Mouse (Mus musculus) brain, adult 2 months (tissue): ENCODE data around the gene Uspl1.
"Not testable (repeated sequence)": the region's sequence is repeated elsewhere in the genome, so short reads cannot be mapped to it uniquely, and the experiment has no call there.

Experiments
- DNase-seq: peaks from one replicate; pipeline ENCODE4 v3.0.0; 2011; ENCODE audit warnings: low read depth, low spot score

Gene Uspl1

DNA sequence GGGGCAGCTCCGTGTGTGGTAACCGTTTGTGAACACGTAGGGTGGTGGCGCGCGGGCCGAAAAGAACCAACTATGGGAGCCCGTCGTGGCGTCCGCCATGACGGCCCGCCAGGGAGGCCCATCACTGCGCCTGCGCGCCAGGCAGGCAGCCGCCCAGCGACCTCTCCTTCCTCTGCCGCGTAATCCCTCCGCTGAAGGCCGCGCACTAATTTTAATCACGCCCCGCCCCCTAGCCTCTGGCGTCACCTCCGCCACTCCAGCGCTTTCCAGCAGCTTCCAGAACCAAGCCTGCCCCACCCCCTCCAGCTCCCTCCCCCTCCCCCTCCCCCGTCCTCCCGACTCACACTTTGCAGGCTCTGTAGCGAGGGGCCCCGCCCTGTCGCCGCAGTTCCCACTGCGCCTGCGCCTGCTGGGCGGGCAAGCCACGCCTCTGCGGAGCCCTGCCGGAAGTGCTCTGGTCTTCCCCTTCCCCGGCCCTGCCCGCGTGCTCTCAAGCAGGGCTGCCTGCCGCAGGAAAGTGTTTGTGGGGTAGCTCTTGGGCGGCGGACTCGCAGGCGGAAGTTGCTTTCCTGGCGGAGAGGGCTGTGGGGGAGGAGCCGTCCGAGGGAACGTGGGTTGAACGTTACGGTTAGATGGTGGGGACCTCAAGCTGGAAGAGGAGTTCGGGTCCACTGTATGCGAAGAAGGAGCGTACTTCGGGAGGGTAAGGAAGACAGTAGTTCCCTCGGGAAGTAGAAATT is at the start of gene Uspl1, which contains the start of gene Hmgb1:
Gene Uspl1, plus strand, starts transcription at position 247 of the 740 bp plus-strand sequence.
Gene Hmgb1, minus strand, starts transcription at position 386 of the 740 bp plus-strand sequence.
- DNase-seq, result peak; percentile 100

DNA sequence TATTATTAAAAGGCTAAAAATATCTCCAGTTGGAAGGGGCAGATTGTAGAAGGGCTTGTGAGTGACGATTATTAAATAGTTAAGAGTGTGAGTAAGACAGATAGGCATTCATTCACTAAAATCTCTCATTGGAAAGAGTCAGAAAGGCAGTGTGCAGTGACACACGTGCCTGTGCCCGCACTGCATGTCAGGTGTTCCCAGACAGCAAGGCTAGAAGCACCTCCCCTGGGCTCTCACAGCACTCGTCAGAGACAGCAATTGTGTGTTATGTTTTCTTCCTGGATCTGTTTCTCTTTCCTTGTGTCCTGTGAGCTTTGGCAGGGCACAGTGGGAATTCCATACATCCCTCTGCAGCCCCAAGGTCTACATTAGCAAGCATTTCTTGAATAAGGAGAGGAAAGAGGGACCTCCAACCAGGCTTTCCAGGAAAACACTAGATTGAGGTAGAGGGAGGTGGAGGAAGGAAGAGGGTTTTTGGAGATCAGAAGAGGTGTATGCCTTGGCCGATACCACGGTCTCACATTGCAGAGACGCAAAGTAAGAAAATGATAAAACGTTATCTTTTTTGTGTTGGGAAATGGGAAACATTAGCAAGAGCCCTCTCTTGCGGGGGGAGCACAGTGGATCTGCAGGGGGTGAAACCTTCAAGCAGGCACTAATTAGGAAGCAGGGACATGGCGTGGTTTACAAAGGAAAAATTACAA is 49.2 kb upstream of the Uspl1 start:
- peak; percentile 17 for DNase-seq

DNA sequence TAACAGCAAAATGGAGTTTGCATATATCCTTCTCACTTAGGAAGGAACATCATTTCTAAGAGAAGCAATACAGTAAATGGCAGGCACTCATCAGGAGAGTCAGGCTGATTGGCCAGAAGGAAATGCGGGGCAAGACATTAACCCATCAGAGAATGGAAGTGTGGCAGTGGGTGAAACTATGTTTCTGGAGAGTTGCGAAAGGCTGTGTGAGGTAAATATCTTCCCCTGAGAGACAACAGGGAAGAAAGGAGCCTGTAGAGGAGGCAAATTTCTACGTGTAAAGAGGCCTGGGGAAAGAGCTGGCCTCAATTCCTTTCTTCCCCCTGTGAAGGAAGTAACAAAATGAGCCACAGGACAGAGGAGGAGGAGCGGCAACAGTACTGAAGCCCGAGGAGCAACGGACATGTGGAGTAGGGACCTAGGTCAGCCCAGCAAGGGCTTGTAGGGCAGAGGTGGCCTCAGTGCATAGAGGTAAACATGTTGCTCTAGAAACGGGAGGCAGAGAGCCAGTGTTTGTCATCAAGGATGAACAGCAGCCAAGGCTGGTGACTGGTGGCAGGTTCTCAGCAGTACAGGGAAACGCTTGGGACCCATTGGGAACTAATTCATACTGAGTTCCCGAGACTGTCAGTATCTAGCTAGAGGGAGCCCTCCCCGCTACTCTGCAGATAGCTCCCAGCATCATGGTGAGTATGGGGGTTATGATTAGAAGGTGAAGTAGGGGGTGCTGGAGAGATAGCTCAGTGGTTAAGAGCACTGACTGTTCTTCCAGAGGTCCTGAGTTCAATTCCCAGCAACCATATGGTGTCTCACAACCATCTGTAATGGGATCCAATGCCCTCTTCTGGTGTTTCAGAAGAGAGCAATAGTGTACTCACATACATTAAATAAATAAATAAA is 48.4 kb upstream of the Uspl1 start:
- no peak for DNase-seq

DNA sequence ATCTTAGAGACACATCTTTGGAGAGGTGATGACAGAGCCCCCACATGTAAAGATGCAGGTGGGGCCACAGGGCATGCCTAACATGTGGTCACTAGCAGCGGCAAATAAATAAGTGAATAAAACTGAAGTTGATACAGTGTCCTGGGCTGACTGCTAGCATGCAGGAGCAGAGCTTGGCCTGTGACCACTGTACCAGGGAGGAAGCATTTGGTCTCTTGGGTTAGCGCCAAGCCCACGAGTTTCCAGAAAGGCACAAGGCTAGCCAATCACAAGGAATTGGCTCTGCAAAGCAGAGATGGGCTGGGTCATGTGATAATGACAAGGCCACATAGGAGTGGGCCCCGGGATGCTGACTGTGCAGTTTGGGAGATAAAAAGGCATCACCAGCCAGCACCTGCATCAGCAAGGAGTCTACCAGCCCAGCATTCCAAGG is 47.2 kb upstream of the Uspl1 start:
- DNase-seq, result peak; percentile 55

GRCm38 (mm10) chr5:149137447-149137846 is 46.7 kb upstream of the Uspl1 start:
- no peak for DNase-seq

- DNase-seq, result not testable (repeated sequence)
These were observed 46.1 kb upstream of the Uspl1 start for GRCm38 (mm10) chr5:149138087-149138486.

GRCm38 (mm10) chr5:149140336-149140735 is 43.8 kb upstream of the Uspl1 start:
- DNase-seq, result no peak

DNA sequence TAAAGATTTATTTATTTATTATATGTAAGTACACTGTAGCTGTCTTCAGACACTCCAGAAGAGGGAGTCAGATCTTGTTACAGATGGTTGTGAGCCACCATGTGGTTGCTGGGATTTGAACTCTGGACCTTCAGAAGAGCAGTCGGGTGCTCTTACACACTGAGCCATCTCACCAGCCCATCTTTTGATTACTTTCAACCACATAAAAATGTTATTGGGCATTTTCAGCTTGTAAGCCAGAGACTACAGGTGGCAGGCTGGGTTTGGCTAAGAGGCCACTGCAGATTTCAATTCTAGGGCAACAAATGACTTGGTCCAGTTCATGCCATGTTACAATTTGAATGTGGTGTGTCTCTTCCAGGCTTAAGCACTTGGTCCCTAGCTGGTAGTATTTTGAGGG is 43.0 kb upstream of the Uspl1 start:
- not testable (repeated sequence) for DNase-seq

GRCm38 (mm10) chr5:149143766-149144375 is 40.3 kb upstream of the Uspl1 start:
- peak; percentile 92 for DNase-seq

DNA sequence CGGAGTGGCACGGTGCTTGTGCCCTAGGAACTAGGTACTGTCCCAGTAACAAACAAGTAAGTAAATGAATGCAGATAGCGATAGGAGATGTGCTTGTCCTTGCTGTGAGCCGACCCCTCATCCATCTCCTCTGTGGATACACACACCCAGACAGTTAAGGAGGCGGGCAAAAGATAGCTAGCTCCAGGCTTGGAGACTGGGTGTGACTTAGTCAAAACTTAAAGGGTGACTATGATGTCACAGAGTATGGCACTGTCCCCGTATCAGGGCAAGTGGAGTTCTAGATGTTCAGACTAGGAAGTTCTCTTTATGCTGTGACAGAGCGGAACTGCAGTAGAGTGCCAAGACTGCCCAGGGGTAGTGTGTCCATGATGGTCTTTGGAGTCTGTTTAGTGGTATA is 37.5 kb upstream of the Uspl1 start:
- no peak for DNase-seq

- no peak for DNase-seq
These were observed 36.7 kb upstream of the Uspl1 start for GRCm38 (mm10) chr5:149147386-149148000.

DNA sequence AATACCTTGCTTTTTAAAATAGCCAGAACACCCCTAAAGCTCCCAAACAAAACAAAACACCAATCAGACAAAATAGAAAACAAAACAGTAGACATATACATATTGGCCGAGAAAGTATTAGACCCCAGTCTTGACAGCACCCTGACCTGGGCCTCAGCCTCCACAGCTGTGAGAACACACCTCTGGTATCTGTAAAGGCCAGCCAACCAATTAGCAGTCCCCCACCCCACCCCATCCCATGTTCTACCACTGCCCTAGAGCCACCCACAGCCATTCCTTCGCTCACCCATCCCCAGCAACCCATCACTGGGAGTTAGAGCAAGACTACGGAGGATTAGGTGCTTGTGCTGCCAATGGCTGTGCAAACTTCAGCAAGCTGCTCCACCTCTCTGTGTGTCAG is 33.3 kb upstream of the Uspl1 start:
- DNase-seq, result no peak

DNA sequence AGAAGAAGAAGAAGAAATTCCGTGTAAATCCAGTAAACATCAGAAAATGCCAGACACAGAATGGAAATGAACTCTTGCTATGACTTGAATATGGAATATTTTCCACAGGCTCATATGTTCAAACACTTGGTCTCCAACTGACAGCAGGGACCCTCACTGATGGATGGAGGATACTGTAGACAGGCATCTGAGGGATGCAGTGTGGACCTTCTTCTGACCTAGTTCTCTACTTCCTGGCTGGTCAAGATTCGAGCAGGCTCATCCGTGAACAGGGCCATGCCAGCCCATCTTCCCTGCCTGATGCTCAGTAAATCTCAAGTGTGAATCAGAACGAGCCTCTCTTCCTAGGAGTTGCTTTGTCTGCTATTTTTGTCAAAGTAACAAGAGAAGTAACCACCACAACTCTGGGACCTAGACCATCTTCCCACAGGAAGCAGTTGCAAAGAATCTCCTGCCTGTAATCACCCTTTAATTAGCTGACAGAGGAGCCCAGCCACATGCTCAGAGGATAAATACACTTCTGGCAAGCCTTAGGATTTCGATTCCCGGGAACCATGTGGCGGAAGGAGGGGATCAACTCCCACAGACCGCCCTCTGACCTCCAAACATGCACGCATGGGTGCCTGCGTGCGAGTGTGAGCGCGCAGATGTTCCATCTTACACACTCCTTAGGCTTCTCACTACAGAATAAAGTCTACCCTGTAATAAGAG is 31.9 kb upstream of the Uspl1 start:
- peak; percentile 49 for DNase-seq

- peak; percentile 75 for DNase-seq
These were observed 31.4 kb upstream of the Uspl1 start for GRCm38 (mm10) chr5:149152774-149153155.

DNA sequence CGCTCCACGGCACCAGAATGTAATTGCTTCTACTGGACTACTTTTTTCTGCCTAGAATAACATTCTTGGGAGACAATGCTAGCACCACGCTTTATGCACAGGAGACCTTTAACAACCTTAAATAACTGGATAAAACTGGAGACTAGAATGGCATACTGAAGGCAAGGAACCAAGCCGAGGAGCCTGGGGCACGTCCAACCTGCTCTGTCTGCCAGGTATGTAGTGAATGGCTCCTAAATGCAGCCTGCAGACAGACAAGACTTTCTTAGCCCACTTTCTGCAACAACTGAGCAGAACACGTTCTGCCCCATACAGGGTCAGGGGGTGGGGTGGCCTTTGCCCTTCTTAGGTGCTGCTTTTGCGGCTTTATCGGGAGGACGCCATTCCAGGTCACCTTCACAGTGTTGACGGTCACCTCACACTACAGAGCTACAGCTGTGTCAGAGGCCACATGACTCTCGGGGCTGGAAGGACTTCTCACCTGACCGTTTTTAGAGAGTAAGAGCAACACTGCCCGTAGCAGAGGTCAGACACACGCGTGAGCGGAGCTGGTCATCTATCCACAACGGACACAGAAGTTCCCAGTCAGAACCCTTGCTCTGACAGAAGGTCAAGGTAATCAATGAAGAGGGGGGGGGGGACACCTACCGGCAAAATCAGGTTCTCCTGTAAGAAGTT is 27.1 kb upstream of the Uspl1 start:
- DNase-seq, result no peak

GRCm38 (mm10) chr5:149159021-149159420 is 25.1 kb upstream of the Uspl1 start:
- no peak for DNase-seq

GRCm38 (mm10) chr5:149160469-149160868 is 23.7 kb upstream of the Uspl1 start:
- peak; percentile 29 for DNase-seq

- no peak for DNase-seq
These were observed 21.3 kb upstream of the Uspl1 start for GRCm38 (mm10) chr5:149162890-149163289.

DNA sequence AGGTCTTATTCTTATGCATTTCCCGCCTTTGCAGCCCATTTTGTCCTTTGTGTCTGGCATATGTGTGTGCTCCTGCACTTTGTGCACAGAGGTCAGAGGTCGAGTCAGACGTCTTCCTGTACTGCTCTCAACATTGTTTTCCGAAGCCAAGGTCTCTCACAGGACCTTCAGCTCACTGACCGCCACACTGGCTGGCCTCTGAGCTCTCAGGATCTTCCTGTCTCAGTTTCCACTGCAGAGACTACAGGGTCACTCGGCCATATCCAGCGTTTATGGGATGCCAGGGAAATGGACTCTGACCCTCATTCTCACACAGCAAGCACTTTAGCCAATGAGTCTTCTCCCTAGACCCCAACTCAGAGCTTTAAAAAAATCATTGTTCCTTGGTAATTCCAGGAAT is 19.3 kb upstream of the Uspl1 start:
- DNase-seq, result no peak

DNA sequence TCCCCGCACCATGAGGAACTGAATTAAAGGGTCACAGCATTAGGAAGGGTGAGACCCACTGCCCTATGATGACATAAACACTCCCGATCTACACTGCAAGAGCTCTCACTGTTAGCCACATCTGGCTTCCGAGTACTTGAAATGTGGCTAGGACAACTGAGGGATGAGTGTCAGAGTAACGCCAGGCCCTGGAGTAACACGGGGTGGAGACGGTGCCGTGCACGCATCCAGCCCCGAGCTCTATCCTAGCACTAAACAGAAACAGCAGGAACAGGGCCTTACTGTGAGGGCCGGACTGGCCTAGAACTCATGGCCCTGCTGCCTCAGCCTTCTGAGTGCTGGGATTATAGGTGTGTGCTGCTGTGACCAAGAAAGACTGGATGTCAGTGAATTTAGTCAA is 18.1 kb upstream of the Uspl1 start:
- DNase-seq, result no peak
